Mouse (Mus musculus): Measurements from ENCODE around the gene Nomo1.

The Nomo1 gene

DNA sequence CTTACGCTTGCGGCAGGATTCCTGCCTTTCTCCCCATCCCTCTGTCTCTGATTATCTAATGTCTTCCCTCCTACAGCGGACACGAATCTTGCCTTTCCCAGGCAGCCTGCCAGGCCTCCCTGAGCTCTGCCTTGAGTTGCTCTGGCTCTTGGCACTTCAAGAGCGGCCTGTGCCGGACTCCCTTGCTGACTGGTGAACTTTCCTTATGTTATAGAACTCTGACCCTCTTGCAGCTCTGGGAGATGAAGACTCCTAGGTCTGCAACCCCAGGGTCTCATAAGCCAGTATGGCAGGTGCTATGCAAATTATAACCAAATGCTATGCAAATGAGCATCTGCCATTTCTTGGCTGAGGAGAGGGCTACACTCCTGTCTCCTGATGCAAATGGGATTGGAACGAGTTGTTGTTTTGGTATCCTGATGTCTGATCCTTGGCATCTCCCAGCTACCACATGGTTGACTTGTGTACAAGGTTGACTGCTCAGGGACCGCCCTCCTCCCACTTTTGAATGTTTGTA is 69.6 kb downstream of the Nomo1 start:
- DNase-seq (ENCODE audit: low read depth, low spot score): no peak

DNA sequence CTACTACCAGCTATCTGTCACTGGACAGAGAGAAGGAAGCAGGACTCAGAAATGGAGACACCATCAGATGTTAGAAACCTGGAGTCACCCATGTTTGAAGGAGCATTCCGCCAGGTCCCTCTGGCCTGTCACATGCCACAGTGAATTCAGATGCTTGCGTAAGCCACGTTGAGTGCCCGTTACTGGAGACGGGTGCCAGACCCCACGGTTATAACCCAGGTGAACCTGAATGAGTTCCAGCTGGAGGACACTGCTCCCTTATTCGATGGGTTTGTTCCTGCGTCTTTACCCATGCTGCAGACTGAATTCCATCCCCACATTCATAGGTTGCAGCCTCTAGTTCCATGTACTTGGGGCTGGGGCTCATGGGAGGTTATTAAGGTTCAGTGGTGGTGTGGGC is 70.3 kb downstream of the Nomo1 start:
- no peak for DNase-seq (ENCODE audit: low read depth, low spot score)

DNA sequence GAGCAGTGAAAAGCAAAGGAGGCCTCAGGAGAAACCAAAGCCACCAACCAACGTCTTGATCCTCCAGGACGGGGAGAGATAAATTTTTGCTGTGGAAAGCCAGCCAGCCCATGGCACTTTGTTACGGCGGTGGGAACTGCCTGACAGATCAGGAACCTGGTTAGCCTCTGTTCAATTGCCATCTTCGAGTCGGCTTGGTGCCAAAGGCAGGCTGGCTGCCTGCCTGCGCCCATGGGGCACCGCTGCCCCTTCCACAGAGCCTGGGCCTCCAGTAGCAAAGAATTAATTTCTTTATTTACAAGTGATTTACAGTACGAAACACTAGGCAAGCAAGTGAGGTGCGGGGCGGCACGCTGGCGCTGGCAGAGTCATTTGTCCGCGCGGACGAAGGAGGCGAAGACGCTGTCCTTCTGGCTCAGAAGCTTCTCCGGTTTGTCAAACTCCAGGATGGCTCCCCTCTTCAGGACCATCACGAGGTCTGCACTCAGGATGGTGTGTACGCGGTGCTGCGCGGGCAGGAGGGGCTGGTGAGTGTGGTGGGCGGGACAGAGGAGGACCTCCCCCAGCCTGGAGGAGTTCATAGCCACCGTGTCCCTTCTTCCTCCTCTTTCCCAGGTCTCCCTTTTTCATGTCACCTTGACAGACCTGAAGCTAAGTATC is 70.9 kb downstream of the Nomo1 start:
- no peak for DNase-seq (ENCODE audit: low read depth, low spot score)

DNA sequence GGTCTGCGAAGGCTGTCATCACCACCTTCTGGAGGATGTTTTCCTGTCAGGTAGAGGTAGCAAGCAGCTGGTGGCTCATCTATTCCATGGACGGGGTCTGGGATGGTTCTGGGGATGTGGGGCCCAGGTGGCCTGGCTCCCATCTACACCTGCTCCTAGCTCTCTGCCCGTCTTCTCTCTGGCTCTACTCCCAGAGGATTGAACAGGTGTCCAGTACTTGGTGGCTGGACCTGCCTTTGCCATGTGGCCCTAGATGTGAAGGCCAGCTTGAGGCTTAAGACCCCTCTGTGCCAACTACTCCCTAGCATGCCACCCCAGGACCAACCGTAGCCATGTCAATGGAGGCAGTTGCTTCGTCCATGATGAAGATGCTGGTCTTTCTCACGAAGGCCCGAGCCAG is 72.0 kb downstream of the Nomo1 start:
- no peak for DNase-seq (ENCODE audit: low read depth, low spot score)

DNA sequence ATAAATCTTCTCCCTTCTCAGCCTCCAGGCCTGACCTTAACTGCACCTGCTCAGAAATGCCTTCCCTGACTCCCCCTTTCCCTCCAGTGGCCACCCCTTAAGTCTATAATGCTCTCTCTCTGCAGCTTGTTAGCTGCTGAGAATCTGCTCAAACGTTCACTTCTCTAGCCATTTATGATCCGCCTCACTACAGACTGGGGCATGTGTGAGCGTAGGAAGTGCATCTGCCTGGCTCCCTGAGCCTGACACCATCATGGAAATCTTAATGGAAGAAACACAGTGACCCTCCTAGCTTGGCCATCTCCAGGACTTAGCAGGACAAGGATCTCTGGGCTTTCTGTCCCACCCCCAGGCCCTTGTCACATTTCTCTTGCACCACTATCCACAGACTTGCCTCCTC is 76.6 kb downstream of the Nomo1 start:
- no peak for DNase-seq (ENCODE audit: low read depth, low spot score)

DNA sequence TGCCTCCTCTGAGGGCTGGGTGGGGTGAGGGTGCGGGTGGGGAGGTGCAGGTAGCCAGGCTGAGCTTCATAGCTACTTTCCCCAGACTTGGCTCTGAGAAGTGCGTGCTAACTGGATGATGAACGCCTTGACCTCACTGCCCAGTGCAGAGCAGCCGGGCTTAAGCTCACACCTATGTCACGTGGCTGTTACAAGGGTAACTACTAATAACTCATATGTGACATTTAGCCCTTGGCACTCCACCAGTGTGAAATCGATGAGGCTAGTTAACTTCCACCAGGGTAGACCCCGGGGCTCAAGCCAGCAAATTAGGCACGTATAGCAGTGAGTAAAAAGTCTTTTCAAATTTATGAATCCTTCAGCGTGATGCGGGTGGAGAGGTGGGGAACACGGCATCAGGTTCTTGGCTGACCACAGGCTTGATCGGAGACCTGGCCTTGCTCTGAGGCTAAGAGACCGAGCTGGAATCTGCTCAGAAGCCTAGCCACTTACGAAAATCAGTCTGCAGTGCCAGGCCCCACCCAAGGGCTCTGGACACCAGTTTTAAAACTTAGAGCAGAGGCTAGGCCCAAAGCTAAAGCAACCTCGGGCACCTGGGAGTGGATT is 77.8 kb downstream of the Nomo1 start:
- DNase-seq (ENCODE audit: low read depth, low spot score): no peak

DNA sequence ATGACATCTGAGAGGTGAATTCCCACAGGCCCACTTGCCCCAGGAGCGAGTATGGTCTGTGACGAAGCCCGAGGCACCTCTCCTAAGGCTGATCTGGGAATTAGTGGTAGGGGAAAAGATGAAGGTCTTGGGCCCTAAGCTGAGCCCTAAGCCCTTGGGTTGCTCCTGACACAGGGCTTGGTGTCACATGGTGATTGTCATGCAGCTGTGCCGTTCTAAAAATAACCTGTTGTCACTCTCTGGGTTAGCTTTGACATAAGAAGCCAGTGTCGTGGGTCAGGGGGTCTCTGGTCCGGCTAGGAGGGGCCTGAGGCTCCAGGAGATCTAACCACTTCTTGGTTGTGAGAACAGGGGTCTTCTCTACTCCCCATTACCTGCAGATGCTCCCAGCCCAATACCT is 78.4 kb downstream of the Nomo1 start:
- no peak for DNase-seq (ENCODE audit: low read depth, low spot score)

DNA sequence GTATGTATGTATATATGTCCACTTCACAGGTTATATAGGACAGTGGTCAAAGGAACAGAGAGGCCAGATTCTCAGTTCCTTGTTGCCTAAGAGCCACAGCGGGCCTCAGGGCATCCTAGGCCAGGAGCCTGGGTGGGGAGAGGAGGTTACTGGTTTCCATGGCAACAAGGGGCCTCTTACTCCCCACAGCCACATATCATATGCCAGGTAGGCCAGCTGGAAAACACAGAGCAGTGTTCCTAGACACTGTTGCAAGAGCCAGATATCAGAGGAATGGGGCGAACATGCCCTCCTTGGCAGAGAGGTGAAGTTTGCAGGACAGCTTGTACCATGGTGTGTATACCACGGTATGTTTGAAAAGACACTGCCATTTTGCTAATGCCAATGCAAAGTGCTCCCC is 79.9 kb downstream of the Nomo1 start:
- no peak for DNase-seq (ENCODE audit: low read depth, low spot score)

DNA sequence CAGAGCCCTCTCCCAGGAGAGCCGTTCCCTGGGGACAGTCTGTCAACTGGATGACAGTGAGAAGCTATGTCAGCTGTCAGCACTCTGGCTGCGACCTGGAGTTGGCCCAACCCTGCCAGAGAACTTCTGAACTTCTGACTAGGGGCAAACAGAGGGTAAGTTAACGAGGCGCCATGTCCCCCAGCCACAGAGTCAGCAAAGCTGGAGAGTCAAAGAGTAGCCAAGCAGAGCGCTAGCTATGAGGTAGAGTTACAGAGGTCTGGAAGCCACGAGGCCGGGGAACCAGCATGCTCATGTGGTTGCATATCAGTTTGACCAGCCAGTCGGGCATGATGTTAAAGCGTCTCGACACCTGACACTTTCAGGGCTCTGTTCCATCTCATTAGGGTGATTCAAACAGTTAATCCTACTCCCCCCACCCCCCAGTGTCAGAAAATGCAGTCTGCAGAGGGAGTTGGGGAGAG is 82.7 kb downstream of the Nomo1 start:
- DNase-seq (ENCODE audit: low read depth, low spot score): no peak

DNA sequence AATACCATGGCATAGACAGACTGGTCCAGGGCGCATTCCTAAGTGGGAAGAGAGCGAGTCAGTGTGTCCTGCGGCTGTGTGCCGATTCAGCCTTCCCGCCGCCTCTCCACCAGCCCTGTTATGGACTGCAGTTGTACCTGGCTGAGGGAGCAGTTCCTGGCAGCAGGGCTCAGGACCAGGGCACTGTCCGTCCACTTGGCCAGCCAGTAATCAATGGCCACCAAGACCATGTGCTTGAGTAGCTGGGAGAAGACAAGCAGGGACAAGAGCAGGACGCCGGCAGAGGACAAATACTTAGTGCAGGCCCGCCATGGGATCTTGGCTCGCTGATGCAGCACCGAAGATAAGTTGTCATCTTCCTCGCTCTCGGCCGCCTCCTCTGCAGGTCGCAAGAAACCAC is 83.5 kb downstream of the Nomo1 start:
- no peak for DNase-seq (ENCODE audit: low read depth, low spot score)

DNA sequence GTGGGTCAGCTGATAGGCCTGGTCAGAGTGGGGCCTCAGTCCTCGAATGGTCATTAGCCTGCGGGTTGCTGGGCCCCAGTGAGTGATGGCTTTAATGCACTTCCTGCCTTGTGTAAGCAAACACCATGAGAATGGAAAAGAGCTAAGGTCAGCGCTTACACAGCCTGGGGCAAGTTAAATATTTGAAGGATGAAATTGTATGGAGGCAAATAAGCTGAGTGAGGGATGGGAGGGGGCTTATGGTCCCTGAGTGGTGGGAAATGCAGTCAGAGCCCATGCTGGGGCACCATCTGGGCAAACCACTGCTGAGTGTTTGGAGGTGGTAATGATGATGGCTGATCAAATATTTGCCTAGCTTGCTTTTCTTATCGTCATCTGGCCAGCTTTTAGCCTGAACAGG is 89.5 kb downstream of the Nomo1 start:
- DNase-seq (ENCODE audit: low read depth, low spot score): no peak

DNA sequence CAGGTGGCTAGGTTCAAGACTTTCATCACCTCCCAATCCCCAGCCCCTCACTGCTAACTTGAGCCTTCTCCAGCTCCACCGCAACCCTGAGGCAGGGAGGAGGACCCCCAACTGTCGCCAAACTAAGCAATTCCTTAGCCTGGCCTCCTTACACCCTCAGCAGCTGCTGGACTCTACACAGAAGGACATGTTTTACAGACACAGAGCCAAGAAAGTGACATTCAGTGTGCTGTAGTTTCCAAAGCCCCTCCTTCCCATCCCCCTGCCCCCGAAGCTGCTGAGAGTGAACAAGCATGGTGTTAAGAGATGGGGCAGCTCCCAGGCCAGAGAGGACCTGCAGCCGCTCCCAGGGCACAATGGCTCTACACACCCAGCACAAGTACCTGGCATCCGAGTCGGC is 91.0 kb downstream of the Nomo1 start:
- no peak for DNase-seq (ENCODE audit: low read depth, low spot score)

DNA sequence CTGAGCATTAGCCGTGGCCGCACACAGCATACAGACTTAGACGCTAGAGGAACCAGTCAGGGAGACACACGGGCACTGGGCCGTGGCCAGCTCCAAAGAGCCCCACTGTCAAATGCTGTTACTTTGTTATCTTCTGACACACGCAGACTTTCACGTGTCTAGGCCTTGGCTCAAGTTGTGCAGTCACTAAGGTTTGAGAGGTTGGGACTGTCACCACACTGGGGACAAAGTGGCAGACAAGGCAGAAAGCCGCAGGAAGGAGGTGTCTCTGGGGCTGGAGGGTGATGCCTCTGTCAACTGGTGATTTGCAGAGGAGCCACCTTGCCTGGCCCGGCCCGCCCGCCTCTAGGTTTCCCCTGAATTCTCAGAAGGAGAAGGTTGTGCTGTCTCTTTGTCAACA is 91.8 kb downstream of the Nomo1 start:
- DNase-seq (ENCODE audit: low read depth, low spot score): no peak

DNA sequence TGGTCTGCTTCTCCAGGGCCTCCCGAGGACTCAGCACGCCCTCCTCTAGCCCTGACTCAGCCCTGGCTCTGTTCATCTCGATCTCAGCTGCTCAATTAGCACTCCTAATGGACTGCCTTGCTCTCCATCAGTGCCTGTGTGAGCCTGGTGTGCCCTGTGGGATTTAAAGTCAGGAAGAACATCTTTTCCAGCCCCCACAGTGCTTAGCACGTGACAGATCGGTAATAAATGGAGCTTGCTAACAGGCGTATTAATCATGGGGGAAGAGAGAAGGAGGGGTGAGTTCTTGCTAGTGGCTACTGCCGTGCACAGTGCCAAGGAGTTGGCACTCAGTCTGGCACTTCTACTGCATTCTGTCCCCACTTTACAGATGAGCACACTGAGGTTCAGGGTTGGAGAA is 94.7 kb downstream of the Nomo1 start:
- no peak for DNase-seq (ENCODE audit: low read depth, low spot score)

DNA sequence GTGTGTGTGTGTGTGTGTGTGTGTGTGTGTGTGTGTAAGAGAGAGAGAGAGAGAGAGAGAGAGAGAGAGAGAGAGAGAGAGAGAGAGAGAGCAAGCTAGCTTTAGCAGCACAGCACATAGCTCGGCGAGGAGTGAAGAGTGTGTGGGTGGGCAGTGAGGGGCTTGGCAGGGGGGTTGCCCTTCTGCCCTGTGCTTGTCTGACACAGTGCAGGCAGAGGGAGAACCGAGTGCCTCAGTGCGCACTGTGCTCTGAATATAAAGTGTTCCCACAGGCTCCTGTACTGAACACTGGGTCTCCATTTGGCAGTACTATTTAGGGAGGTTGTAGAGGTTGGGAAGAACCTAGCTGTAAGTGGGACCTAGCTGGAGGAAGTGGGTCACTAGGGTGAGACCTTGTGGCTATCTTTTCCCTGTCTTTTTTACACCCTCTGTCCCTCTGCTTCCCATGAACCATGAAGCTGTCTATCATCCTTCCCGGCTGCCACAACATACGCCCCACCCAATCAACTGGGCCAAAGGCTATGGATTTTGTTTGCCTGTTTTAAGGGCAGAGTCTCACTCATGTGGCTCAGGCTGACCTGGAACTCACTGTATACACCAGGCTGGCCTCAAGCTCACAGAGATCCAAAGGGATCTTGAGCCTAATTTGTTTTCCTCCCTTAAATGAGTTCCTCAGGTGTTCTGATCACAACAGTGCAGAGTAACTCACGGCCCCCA is 96.1 kb downstream of the Nomo1 start:
- no peak for DNase-seq (ENCODE audit: low read depth, low spot score)

DNA sequence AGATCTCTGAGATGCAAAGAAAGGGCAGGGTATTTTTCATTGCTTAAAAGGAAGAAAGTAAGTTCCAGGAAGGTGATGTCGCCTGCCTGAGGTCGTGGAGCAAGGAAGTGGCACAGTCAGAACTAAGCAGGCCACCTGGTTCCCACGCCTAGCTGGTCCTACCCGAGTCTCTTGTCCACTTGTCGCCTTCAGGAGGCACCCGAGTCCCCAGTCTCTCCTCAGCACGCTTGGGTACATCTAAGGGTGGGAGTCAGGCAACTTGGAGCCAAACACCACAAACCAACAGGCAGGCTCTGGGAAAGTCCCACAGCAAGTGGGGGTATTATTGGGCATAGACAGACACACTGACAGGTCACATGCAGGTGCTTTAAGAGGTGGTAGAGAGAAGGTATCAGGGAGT is 97.2 kb downstream of the Nomo1 start:
- DNase-seq (ENCODE audit: low read depth, low spot score): no peak

DNA sequence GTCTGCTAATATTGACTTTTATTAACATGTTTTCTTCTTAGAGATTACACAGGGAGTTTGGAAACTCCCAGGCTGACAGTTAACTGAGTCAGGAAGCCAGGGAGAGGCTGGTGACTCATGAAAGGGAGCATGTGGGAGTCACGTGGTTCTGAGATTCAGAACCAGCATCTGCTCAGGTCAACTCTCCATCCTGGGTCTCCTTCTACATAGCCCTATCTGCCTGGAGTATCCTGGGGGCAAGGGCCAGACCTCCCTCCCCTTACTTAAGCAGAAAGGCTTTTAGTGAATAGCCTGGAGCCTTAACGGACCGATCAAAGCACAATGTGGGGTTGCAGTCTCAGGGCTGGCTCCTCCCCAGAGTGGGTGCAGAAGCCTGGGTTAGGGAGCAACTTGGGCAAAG is 97.8 kb downstream of the Nomo1 start:
- no peak for DNase-seq (ENCODE audit: low read depth, low spot score)

DNA sequence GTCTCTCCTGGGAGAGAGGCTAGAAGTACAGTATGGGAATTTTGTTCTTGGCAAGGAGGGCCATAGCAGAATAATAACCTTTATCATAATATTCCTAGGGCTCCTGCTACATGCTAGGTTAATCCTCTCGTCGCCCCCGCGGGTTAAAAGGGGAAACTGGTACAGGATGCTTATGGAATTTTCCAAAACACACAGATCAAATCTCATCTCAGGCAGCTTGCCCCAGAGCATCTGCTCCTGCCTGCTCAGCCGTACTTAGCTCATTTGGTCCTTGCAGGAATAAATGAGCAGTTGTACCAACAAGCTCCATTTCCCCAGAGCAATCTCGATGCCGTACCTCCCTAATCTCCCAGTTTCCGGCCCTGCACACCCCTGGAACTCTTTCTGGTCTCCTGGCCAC is 98.3 kb downstream of the Nomo1 start:
- no peak for DNase-seq (ENCODE audit: low read depth, low spot score)

DNA sequence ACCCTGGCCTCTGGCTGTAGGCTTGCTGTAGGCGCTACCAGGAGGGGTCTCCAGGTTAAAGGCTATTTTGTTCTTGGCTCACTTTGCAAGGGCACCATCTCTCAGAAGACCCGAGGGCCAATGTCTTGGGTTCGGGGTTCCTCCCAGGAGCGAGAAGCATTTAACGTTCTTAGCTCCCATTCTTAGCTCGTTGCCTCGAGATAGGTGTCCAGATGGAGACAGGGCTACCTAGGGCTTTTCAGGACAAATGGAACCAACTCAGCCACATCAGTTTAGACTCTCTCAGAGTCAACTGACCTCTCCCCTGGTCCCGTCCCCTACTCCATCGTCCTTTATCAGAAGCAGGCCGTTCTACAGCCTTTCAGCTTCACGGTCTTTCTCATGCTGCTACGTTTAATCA is 98.7 kb downstream of the Nomo1 start:
- DNase-seq (ENCODE audit: low read depth, low spot score): no peak

Measured in c-Kit-negative CD71-positive TER-119-positive erythroid progenitor cells, embryonic 14.5 days (primary cell).